Mouse (Mus musculus): ENCODE measurements around the gene Fyttd1.
"Not testable (repeated sequence)": the region's sequence is repeated elsewhere in the genome, so short reads cannot be mapped to it uniquely, and the experiment has no call there.

Gene Fyttd1

DNA sequence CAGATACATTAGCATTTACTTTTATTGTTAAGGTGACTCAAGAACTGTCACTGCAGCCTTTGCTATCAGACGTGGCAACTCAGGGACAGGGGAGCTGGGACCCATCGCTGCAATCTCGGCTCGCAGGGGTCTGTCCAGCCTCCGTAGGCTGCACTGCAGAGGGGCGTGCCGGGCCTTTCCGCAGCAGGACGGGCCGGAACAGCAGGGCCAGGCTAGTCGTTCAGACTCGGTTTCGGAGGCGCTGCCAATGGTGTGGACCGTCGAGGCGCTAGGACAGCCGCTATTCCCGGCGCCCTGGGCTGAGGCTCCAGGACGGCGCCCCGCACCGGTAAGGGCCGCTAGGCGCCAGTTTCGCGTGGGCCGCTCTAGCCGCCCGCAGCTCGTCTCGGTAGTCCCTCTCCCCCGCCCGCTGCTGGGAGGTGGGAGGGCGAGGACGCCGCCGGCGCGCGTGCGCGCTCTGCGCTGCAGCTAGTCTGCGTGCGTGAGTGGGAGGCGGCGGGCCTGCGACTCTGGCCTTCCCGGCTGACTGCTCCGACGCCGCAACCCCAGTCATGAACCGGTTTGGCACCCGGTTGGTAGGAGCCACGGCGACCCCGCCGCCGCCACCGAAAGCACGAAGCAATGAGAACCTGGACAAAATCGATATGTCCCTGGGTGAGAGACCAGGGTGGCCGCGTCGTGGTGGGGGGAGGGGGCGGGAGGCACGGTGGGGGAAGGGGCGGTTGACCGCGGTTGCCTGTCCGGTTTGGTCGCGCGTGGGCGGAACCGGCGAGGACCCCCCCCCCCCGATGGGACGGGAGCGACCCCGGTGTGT is at the start of gene Fyttd1, which contains the start of gene Rubcn:
Gene Fyttd1 (plus strand): TSS at position 158 of the 814 bp plus-strand sequence.
Gene Rubcn (minus strand): TSS at position 424 of the 814 bp plus-strand sequence.
- in situ Hi-C loops (cut with MboI) = no loop called here

GRCm38 (mm10) chr16:32829104-32829503 is 48.2 kb upstream of the Fyttd1 start:
- in situ Hi-C loops (cut with MboI) = no loop called here

- in situ Hi-C loops (cut with MboI) = no loop called here
Observed at GRCm38 (mm10) chr16:32831501-32831900, 45.8 kb upstream of the Fyttd1 start.

DNA sequence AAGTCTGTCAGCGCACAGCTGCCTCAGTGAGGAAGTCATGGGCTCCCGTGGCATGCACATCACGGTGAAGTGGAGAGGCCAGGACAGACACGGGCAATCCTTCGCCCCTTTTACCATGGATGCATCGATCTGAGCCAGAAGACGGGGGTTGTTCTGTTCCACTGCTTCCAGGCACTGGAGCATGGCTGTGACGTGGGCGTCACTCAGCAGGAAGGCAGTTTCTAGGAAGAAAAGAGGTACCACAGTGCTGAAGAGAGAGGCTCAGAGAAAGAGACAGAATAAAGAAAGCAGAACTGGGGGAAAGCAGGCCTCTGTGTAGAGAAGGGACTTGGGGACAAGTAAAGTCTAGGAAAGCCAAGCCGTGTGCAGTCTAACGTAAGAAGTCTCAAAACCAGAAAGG is 30.2 kb upstream of the Fyttd1 start:
- in situ Hi-C loops (cut with MboI) = no loop called here

- in situ Hi-C loops (cut with MboI) = no loop called here
Observed at GRCm38 (mm10) chr16:32849042-32849830, 28.1 kb upstream of the Fyttd1 start.

GRCm38 (mm10) chr16:32853492-32854049 is 23.7 kb upstream of the Fyttd1 start:
- in situ Hi-C loops (cut with MboI) = no loop called here

DNA sequence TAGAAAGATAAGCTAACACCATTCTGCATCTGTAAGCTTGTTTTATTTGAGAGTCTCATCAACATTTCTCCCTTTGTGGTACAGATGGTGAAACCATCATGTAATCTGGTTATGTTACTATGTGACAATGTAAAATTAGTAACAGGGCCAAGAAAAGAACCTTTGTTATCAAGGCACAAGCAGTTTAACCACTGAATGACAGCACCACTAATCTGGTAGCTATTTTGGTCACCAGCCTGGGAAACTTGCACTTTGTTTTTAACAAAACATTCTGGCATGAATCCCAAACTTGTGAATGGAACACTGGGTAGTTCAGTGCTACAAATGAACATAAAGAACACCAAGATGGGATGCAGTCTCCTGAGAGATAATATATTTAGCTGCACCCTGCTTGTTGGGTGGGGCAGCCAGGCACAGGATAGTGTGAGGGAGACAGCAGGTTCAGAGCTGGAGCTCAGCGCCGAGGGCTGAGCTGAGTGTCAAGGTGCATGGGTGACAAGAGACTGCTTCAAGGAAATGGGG is 23.2 kb upstream of the Fyttd1 start:
- in situ Hi-C loops (cut with MboI) = no loop called here

GRCm38 (mm10) chr16:32856751-32857150 is 20.5 kb upstream of the Fyttd1 start:
- in situ Hi-C loops (cut with MboI) = no loop called here

GRCm38 (mm10) chr16:32858356-32858755 is 18.9 kb upstream of the Fyttd1 start:
- in situ Hi-C loops (cut with MboI) = no loop called here

GRCm38 (mm10) chr16:32858771-32859636 is 18.3 kb upstream of the Fyttd1 start:
- in situ Hi-C loops (cut with MboI) = no loop called here

DNA sequence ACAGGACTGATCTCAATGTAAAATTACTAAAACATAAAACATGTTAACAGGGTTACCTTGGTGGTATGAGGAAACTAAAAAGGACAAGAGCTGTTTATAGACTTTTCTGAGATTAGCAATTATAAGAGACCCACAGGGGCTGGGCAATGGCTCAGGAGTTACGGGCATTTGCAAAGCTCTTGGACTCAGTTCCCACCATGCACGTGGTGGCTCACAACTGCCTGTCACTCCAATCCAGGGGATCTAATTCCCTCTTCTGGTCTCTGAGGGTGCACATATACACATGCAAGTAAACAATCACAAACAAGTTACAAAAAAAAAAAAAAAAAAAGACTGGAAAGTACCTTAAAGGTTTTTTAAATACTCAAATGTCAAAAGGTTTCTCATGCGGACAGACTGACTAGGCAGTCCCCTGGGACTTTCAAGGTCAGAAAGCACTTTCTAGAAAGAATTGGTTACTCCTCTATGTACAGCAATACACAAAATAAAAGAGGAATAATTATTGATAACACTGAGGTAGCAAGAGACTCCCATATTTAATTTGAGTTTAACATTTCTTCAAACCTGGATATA is 15.4 kb upstream of the Fyttd1 start:
- in situ Hi-C loops (cut with MboI) = no loop called here

- in situ Hi-C loops (cut with MboI) = no loop called here
Observed at GRCm38 (mm10) chr16:32865401-32865800, 11.9 kb upstream of the Fyttd1 start.

DNA sequence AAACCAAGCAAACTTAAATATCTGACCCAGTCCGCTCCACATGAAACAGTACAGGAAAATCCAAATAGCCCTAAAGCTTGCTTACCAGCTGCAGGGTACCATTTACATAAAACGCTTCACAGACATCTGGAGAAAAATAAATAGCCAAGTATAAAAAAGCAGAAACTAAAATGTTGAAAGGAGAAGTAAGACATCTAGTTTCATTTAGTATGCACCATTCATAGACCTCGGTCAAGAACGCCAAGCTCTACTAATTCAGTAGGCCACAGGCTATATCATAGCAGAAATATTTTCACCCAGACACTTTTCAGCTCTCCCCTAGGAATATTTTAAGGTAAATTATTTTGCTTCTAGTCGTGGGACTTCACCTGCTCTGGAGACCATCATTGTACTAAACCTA is 10.6 kb upstream of the Fyttd1 start:
- in situ Hi-C loops (cut with MboI) = no loop called here

GRCm38 (mm10) chr16:32867919-32868552 is 9.3 kb upstream of the Fyttd1 start:
- in situ Hi-C loops (cut with MboI) = no loop called here

DNA sequence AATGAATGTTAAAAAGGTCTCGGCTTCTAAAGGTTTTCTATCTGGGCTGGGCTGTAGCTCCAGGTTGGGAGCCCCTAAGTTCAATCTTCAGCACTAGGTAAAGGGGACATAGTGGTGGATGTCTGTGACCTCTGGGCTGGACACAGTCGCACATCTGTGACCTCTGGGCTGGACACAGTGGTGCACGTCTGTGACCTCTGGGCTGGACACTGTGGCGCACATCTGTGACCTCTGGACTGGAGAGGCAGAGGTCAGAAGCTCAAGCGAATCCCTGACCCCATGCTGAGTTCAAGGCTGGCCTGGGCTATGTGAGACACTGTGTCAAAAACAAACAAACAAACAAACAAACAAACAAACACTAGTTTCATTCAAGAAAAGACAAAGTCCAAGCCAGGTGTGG is 7.1 kb upstream of the Fyttd1 start:
- in situ Hi-C loops (cut with MboI) = no loop called here

DNA sequence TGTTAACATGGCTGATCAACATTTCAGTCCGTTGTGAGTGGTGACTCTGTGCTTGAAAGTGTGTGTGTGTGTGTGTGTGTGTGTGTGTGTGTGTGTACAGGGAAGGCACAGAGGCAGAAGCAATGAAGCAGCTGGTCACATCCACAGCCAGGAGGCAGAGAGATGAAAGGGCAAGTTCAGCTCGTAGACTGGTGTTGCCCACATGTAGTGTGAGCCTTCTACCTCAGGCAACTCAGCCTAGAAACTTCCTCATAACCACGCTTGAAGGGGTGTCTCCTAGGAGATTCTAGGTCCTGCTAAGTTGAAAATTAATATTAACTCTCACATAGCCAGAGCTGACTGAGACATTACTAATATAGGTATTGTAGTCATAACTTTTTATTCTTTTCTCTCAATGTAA is 3.9 kb upstream of the Fyttd1 start:
- in situ Hi-C loops (cut with MboI) = no loop called here

GRCm38 (mm10) chr16:32875281-32875680 is 2.0 kb upstream of the Fyttd1 start:
- in situ Hi-C loops (cut with MboI) = not testable (repeated sequence)

DNA sequence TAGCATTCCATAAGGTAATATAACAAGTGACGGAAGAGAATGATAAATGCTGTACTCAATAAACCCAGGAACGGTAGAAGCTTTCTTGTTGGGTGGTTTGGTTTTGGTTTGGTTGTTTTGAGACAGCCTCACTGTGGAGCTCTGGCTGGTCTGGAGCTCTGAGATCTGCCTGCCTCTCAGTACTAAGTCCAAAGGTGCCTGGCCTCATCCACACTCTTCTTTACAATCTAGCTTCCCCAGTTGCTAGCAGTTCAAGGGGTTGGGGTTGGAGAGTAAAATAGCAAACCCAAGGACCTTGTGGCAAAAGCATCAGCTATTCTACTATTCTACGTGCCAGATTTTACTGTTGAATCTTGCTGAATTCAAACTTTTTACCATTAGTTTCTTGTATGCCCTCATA is 1.5 kb upstream of the Fyttd1 start:
- in situ Hi-C loops (cut with MboI) = no loop called here

GRCm38 (mm10) chr16:32876831-32877230 is 469 bp upstream of the Fyttd1 start:
- in situ Hi-C loops (cut with MboI) = no loop called here

DNA sequence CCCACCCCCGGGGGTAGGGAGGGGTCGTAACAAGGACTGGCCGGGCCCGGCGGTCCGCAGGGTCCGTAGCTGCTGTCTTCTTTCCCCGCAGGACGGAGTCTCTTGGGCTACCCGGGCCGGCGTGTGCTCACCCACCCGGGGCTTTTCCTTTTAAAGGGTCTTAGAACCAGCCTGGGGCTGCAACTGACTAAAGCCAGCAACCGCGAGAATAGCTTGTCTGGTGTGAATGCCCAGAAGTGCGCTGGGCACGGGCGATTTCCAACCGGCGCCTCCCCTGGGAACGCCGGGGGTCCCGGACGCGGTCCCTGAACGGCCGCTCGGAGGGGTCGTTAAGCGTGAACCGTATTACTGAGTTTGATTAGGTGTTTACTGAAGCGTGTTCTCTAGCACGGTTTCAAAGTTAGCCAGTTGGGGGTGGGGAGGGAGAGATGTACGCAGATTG is 878 bp downstream of the Fyttd1 start:
- in situ Hi-C loops (cut with MboI) = no loop called here
